Mouse (Mus musculus): ENCODE data around the gene Pnkp.

GRCm38 (mm10) chr7:44857905-44858304, 966 bp downstream of the Pnkp start:
- TF ChIP-seq POLR2A (IDR thresholded peaks at IDR 0.05; ENCODE audit: low read depth, low read length) (no peak), CTCF (IDR thresholded peaks at IDR 0.05; ENCODE audit: extremely low read depth, insufficient read depth, insufficient read length, insufficient replicate concordance) (no peak)

Measured in spleen, adult 2 months (tissue).